Mouse (Mus musculus): Measurements from ENCODE around the gene Acsl3. TPM values are rescaled to one million over a fixed set of nuclear protein-coding genes. Genes with fewer than 3 reads are reported as not detected.

Gene Acsl3
- total and polyA plus RNA-seq, 2 experiments from 2014 or later = 47.5 to 117 TPM

GRCm38 (mm10) chr1:78634486-78634885 is 23.1 kb upstream of the Acsl3 start:
- Histone ChIP-seq H3K9me3 (replicated peaks; ENCODE audit: control insufficient read depth, low read length) (no peaks in the 10 kb centered on the region), H3K27me3 (ENCODE audit: control insufficient read depth, insufficient read depth, low read length) (no peaks in the 10 kb centered on the region), H3K4me1 (ENCODE audit: control insufficient read depth, insufficient read depth) (no peaks in the 10 kb centered on the region), H3K4me2 (ENCODE audit: low read depth, low read length) (no peak overlapping the region), H3K27ac (ENCODE audit: low read depth) (no peak overlapping the region), H3K9ac (replicated peaks; ENCODE audit: low read depth, low read length) (no peak overlapping the region), H3K36me3 (replicated peaks; ENCODE audit: control insufficient read depth, insufficient read depth, low read length) (no peaks in the 10 kb centered on the region), H3K4me3 (ENCODE audit: low read depth, low read length) (no peak overlapping the region)
- TF ChIP-seq CTCF (IDR thresholded peaks at IDR 0.05; ENCODE audit: low read depth) = no peak
- TF ChIP-seq EP300 (IDR thresholded peaks at IDR 0.05; ENCODE audit: low read depth) = no peak
- DNase-seq (ENCODE audit: low spot score) (no peak), ATAC-seq (ENCODE audit: insufficient read depth, low read depth) (no peak)
- 78% methylated on average over 3 of the region's 3 CpGs for WGBS

- H3K4me1 ChIP-seq (ENCODE audit: control insufficient read depth, insufficient read depth) = no peaks in the 10 kb centered on the region
- H3K27me3 ChIP-seq (ENCODE audit: control insufficient read depth, insufficient read depth, low read length) = no peaks in the 10 kb centered on the region
- DNase-seq (ENCODE audit: low spot score) (no peak), ATAC-seq (ENCODE audit: insufficient read depth, low read depth) (no peak)
- H3K36me3 ChIP-seq (replicated peaks; ENCODE audit: control insufficient read depth, insufficient read depth, low read length) = no peaks in the 10 kb centered on the region
- no peak overlapping the region for H3K4me2 ChIP-seq (ENCODE audit: low read depth, low read length)
- no peak for TF ChIP-seq CTCF (IDR thresholded peaks at IDR 0.05; ENCODE audit: low read depth)
- TF ChIP-seq EP300 (IDR thresholded peaks at IDR 0.05; ENCODE audit: low read depth) = no peak
- no peak overlapping the region for H3K4me3 ChIP-seq (ENCODE audit: low read depth, low read length)
- no peak overlapping the region for H3K9ac ChIP-seq (replicated peaks; ENCODE audit: low read depth, low read length)
- no peak overlapping the region for H3K27ac ChIP-seq (ENCODE audit: low read depth)
- no peaks in the 10 kb centered on the region for H3K9me3 ChIP-seq (replicated peaks; ENCODE audit: control insufficient read depth, low read length)
These were observed 16.8 kb upstream of the Acsl3 start for GRCm38 (mm10) chr1:78640871-78641270.

GRCm38 (mm10) chr1:78641791-78642190 is 15.8 kb upstream of the Acsl3 start:
- no peaks in the 10 kb centered on the region for H3K27me3 ChIP-seq (ENCODE audit: control insufficient read depth, insufficient read depth, low read length)
- ATAC-seq (ENCODE audit: insufficient read depth, low read depth) = no peak

GRCm38 (mm10) chr1:78642197-78642596 is 15.4 kb upstream of the Acsl3 start:
- Histone ChIP-seq H3K4me3 (ENCODE audit: low read depth, low read length) (no peak overlapping the region), H3K4me2 (ENCODE audit: low read depth, low read length) (no peak overlapping the region), H3K9ac (replicated peaks; ENCODE audit: low read depth, low read length) (no peak overlapping the region), H3K4me1 (ENCODE audit: control insufficient read depth, insufficient read depth) (no peaks in the 10 kb centered on the region), H3K36me3 (replicated peaks; ENCODE audit: control insufficient read depth, insufficient read depth, low read length) (no peaks in the 10 kb centered on the region), H3K27me3 (ENCODE audit: control insufficient read depth, insufficient read depth, low read length) (no peaks in the 10 kb centered on the region), H3K9me3 (replicated peaks; ENCODE audit: control insufficient read depth, low read length) (no peaks in the 10 kb centered on the region), H3K27ac (ENCODE audit: low read depth) (no peak overlapping the region)
- DNase-seq (ENCODE audit: low spot score) (peak; percentile 43), ATAC-seq (ENCODE audit: insufficient read depth, low read depth) (peak; percentile 36; the same call in 1 of the 2 replicates)
- no peak for TF ChIP-seq EP300 (IDR thresholded peaks at IDR 0.05; ENCODE audit: low read depth)
- 69% methylated on average over 2 of the region's 2 CpGs for WGBS

More at GRCm38 (mm10) chr1:78641791-78642190, 15.8 kb upstream of the Acsl3 start:
- no peaks in the 10 kb centered on the region for H3K4me1 ChIP-seq (ENCODE audit: control insufficient read depth, insufficient read depth)
- WGBS = 91% methylated on average over 3 of the region's 3 CpGs
- H3K9ac ChIP-seq (replicated peaks; ENCODE audit: low read depth, low read length) = no peak overlapping the region
- H3K4me2 ChIP-seq (ENCODE audit: low read depth, low read length) = no peak overlapping the region
- H3K4me3 ChIP-seq (ENCODE audit: low read depth, low read length) = no peak overlapping the region
- no peaks in the 10 kb centered on the region for H3K9me3 ChIP-seq (replicated peaks; ENCODE audit: control insufficient read depth, low read length)
- TF ChIP-seq CTCF (IDR thresholded peaks at IDR 0.05; ENCODE audit: low read depth) = no peak
- no peak for TF ChIP-seq EP300 (IDR thresholded peaks at IDR 0.05; ENCODE audit: low read depth)
- H3K27ac ChIP-seq (ENCODE audit: low read depth) = no peak overlapping the region
- no peaks in the 10 kb centered on the region for H3K36me3 ChIP-seq (replicated peaks; ENCODE audit: control insufficient read depth, insufficient read depth, low read length)
- DNase-seq (ENCODE audit: low spot score) = no peak

- no peaks in the 10 kb centered on the region for H3K9me3 ChIP-seq (replicated peaks; ENCODE audit: control insufficient read depth, low read length)
- WGBS = 55% methylated on average over 8 of the region's 8 CpGs
- TF ChIP-seq EP300 (IDR thresholded peaks at IDR 0.05; ENCODE audit: low read depth) (no peak), CTCF (IDR thresholded peaks at IDR 0.05; ENCODE audit: low read depth) (no peak)
- ATAC-seq (ENCODE audit: insufficient read depth, low read depth) (no peak), DNase-seq (ENCODE audit: low spot score) (no peak)
- H3K4me1 ChIP-seq (ENCODE audit: control insufficient read depth, insufficient read depth) = no peaks in the 10 kb centered on the region
- no peak overlapping the region for H3K9ac ChIP-seq (replicated peaks; ENCODE audit: low read depth, low read length)
- H3K4me2 ChIP-seq (ENCODE audit: low read depth, low read length) = no peak overlapping the region
- H3K27me3 ChIP-seq (ENCODE audit: control insufficient read depth, insufficient read depth, low read length) = no peaks in the 10 kb centered on the region
- H3K36me3 ChIP-seq (replicated peaks; ENCODE audit: control insufficient read depth, insufficient read depth, low read length) = no peaks in the 10 kb centered on the region
- no peak overlapping the region for H3K4me3 ChIP-seq (ENCODE audit: low read depth, low read length)
- no peak overlapping the region for H3K27ac ChIP-seq (ENCODE audit: low read depth)
These were observed 10.2 kb upstream of the Acsl3 start for GRCm38 (mm10) chr1:78647317-78647885.
